Mouse (Mus musculus): Measurements from ENCODE around the gene Olfr293.

The Olfr293 gene

GRCm38 (mm10) chr7:86648761-86649160, at the start of gene Olfr293:
TSS of gene Olfr293 (plus strand) at chr7:86649061.
- no peak for DNase-seq (ENCODE audit: low spot score in 2 of 2)

- DNase-seq (ENCODE audit: low spot score in 2 of 2) = no peak
Observed at GRCm38 (mm10) chr7:86616543-86616942, 32.3 kb upstream of the Olfr293 start, which contains the start of gene Olfr294. TSS of gene Olfr294 (minus strand) at chr7:86616643.

GRCm38 (mm10) chr7:86688030-86688429, 39.2 kb downstream of the Olfr293 start, which contains the start of gene Olfr292:
TSS of gene Olfr292 (plus strand) at chr7:86688330.
- no peak for DNase-seq (ENCODE audit: low spot score in 2 of 2)
